Mouse (Mus musculus) G1E-ER4 (cell line): ENCODE data around the gene Spaca5. TPM values are rescaled to one million over a fixed set of nuclear protein-coding genes. Genes with fewer than 3 reads are reported as not detected.

ENCODE experiments used
- GATA1 ChIP-seq: IDR thresholded peaks from one replicate; pipeline ENCODE4 v1.8.0; 2012; ENCODE audit warnings: low read length, inconsistent platforms
- polyA plus RNA-seq: library from polyadenylated mRNA; stranded (reverse); fragments of >175 nt; gene quantifications from 2 replicates; pipeline ENCODE4 v1.2.3, GENCODE M21; 2012

Spaca5 gene
- polyA plus RNA-seq = not detected in 2 replicates

DNA sequence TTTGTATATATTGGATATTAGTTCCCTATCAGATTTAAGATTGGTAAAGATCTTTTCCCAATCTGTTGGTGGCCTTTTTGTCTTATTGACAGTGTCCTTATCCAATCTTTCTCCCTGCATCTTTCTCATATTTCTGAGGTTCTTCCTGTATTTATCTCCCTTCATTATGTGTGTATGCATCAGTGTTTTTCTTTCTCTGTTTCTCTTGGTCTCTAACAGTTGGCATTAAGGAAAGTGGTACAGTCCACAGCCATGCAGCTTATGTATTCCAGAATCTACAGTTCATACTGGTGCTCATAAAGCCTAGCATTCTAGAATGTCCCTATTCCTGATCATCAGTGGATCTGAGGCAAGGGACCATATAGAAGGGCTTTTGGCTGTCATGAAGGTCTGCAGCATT, at the start of gene Spaca5:
Spaca5 (plus strand) TSS at position 301 of the 400 bp plus-strand sequence.
- no peak for TF ChIP-seq GATA1

DNA sequence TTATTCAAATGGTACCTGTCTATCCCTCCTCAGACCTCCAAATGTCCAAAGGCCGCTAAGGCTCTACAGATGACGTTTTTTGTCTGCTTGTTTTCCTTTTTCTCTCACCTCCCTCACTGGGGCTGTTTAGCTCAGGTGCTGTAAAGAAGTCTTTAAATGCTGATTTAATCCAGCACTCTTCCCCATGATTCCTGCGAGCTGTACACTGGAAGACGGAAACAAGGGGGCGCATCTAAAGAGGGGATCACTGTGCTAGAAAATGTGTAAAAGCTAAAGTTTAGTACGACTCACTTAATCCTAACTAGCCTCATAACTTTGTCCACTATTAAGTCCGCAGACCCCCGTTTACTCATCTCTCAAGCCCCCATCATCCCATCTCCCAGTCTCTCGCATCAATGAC, 6.7 kb upstream of the Spaca5 start:
- TF ChIP-seq GATA1 = no peak

DNA sequence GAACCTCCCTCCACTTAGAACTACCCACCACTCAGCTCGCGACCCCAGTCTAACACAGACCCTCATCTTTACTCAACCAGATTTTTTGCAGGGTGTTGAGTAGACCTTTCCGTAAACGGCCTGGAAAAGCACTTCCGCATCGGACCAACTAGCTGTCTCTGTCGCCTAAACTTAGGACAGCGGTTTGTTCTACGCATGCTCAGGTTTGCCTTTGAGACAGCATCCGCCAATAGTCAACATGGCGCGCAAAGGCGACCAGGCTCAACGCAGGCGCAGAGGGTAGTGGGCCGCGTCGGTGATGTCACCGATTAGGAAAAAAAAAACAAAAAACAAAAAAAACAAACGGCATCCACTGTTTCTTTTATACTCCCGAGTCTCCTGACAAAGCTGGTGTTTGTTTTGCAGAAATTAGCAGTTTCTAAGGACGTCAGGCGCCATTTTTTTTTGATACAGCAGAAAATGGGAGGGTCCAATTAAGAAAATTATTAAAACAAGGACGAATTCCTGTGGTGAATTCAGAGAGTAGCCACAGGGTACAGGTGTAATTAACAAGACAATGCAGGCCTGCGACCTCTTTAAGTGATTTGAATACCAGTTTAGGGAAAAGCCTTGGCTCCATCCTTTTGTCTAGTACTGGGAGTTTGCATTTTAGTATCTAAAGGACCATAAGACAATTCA, 6.2 kb upstream of the Spaca5 start, which contains the start of gene Zfp182:
Zfp182 (minus strand) TSS at position 451 of the 678 bp plus-strand sequence.
- no peak for TF ChIP-seq GATA1

DNA sequence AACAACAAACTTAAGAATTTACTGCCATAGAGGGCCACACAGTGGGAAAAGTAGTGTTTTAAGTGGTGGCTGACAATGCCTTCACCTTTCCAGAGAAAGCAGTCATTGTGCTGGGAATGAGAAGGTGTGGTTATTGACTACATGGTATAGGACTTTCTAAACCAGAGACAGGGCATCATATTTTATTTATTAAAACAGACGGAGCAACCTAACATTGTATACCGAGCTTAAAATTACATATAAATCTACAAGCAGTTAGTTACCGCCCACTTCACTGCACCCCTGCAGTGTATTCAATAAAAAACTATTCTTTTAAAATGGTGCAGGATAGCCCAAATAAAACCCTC, 5.7 kb upstream of the Spaca5 start:
- TF ChIP-seq GATA1 = no peak

DNA sequence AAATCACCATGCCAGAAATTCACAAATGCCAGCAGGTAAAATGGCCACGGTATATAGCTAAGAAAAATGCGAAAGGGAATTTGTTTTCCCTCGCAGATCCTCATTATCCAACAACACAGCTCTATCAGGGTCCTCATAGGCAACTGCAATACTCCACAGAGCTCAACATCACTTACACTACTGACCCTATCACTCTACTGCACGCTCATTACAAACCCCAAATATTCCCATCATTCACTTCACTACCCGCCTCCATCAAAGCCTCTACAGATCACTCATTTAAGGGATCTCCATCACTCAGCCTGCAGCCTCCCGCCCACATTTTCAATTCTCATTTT, 20.4 kb downstream of the Spaca5 start:
- TF ChIP-seq GATA1 = no peak

DNA sequence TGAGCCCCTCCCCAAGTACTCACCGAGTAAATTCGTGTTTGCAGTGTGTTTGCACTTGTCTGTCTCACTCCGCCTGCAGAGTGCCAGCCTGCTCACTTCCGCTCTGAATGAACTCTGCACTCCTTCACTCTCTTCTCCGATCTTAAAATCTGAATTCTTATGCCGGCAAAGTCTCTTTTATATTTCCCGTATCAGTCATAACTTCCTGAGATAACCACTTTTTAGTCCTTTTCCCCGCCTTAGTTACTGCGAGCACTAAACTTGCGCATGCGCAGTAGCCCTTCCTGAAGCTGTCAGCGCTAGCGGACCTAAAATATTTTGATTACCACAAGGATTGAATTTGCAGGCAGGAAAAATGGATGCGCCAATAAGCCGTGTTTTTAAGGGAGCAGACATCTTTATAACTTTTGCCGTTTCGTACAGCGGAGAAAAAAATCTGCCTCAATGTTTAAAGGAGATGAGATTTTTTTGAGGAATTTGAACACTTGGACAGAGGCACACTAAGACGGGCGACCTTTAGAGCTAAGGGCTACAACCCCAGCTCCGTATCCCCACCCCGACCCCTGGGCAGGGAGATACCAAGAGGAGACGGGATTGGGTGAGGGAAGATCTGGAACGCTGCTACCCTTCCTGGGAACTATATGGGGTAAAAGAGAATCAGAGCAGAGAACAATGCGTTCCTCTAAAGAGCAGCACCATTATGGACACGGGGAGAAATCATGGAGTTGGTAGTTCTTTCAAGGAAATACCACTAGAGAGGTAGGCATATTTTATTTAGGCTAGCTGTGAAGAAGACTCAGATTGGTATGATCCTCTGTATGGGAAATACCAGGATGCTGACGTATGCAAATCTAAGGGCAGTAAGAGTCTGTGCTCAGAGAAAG, 21.0 kb downstream of the Spaca5 start, which contains the start of gene Zfp300:
Zfp300 (minus strand) TSS at position 545 of the 884 bp plus-strand sequence.
- TF ChIP-seq GATA1 = no peak

DNA sequence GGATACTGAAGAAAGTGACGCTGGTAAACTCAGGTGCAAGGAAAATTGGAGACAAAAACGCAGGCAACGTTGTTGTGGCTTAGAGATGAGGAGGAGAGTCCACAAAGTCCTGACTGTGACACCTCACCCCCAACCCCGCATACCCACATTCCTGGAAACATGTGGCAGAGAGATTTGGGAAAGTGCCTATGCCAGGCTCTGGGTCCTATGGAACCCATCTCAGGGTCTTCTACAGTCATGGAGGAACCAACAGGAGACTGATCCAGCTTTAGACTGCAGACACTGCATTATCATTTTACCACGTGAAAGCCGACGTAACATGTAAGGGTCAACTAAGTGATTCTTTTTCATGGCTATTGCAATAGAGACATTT, 21.6 kb downstream of the Spaca5 start:
- no peak for TF ChIP-seq GATA1

DNA sequence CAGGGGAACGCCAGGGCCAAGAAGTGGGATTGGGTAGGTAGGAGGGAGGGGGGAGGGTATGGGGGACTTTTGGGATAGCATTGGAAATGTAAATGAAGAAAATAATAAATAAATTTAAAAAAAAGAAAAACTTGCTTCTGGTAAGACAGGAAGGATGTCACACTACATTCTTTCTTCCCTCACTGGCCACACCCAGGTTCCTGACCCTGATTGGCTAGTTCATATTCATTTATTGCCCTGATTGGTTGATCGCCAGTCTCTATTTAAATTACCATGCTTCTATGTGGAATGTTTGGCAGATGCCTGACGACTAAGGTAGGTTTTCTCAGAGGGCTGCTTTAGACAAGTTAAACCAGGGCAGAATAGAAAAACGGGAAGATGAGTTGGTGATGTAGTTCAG, 47.3 kb downstream of the Spaca5 start, which contains the start of gene Ssxa1:
Ssxa1 (plus strand) TSS at position 301 of the 400 bp plus-strand sequence.
- no peak for TF ChIP-seq GATA1

Other genes starting within 250 kb of the Spaca5 start
- not detected in 2 replicates for gene Timp1, start 198.2 kb upstream of the Spaca5 start, polyA plus RNA-seq
- not detected in 2 replicates for gene Syn1, start 147.4 kb upstream of the Spaca5 start, polyA plus RNA-seq
- 3.8 and 5.4 TPM in 2 replicates for gene Cfp, start 136.9 kb upstream of the Spaca5 start, polyA plus RNA-seq
- 15.0 and 17.8 TPM in 2 replicates for gene Elk1, start 117.8 kb upstream of the Spaca5 start, polyA plus RNA-seq
- 20.6 and 35.5 TPM in 2 replicates for gene Uxt, start 106.4 kb upstream of the Spaca5 start, polyA plus RNA-seq
- gene Zfp182, start 6.1 kb upstream of the Spaca5 start, polyA plus RNA-seq = 0.08 and 0.19 TPM in 2 replicates
- gene Zfp300, start 21.1 kb downstream of the Spaca5 start, polyA plus RNA-seq = not detected in 2 replicates
- gene Ssxa1, start 47.4 kb downstream of the Spaca5 start, polyA plus RNA-seq = not detected in 2 replicates
- not detected in 2 replicates for gene Gm21876, start 107.2 kb downstream of the Spaca5 start, polyA plus RNA-seq